Mouse (Mus musculus) midbrain, embryonic 16.5 days (tissue): ENCODE results near the gene Sel1l3. TPM values are rescaled to one million over a fixed set of nuclear protein-coding genes. Genes with fewer than 3 reads are reported as not detected.

Experiments used
- ATAC-seq: fragments of 200-750 bp; cut with Nextera tagmentation; 2 replicates; pipeline ENCODE4 v1.8.0; 2017; ENCODE audit warnings: moderate TSS enrichment
- H3K27ac ChIP-seq: fragments of 300-500 bp; sonication (generic); 2 replicates; pipeline ENCODE4 v1.5.1; 2014; ENCODE audit warnings: mild to moderate bottlenecking, low read length, mixed read lengths
- H3K27me3 ChIP-seq: fragments of 300-500 bp; sonication (generic); 2 replicates; pipeline ENCODE4 v1.6.1; 2014; ENCODE audit warnings: low read depth, low read length, mixed read lengths; ENCODE audit not compliant: control insufficient read depth, insufficient read depth
- H3K36me3 ChIP-seq: fragments of 300-500 bp; sonication (generic); 2 replicates; pipeline ENCODE4 v1.6.1; 2014; ENCODE audit warnings: mild to moderate bottlenecking, low read length, moderate library complexity, mixed read lengths; ENCODE audit not compliant: control insufficient read depth, insufficient read depth
- H3K4me1 ChIP-seq: fragments of 300-500 bp; sonication (generic); 2 replicates; pipeline ENCODE4 v1.6.1; 2014; ENCODE audit warnings: mild to moderate bottlenecking, low read length, mixed read lengths; ENCODE audit not compliant: control insufficient read depth, insufficient read depth
- H3K4me2 ChIP-seq: fragments of 300-500 bp; sonication (generic); 2 replicates; pipeline ENCODE4 v1.6.1; 2014; ENCODE audit warnings: mild to moderate bottlenecking, low read length, mixed read lengths
- H3K4me3 ChIP-seq: fragments of 300-500 bp; sonication (generic); 2 replicates; pipeline ENCODE4 v1.5.1; 2014; ENCODE audit warnings: low read depth, mild to moderate bottlenecking, low read length, moderate library complexity, mixed read lengths
- H3K9ac ChIP-seq: fragments of 300-500 bp; sonication (generic); 2 replicates; pipeline ENCODE4 v1.6.1; 2014; ENCODE audit warnings: low read depth, low read length, mixed read lengths
- H3K9me3 ChIP-seq: fragments of 300-500 bp; sonication (generic); replicated peaks from 2 replicates; pipeline ENCODE4 v1.6.1; 2014; ENCODE audit warnings: mild to moderate bottlenecking, low read length, mixed read lengths; ENCODE audit not compliant: control insufficient read depth, poor library complexity, severe bottlenecking
- WGBS: fragments of 180-500 bp; shearing (Covaris S2); extraction: QIAGEN DNeasy Blood & Tissue Kit; methylation state at CpG from one replicate; pipeline ENCODE4 v1.1.7; 2014; 5-methylcytosine and 5-hydroxymethylcytosine counted together
- polyA plus RNA-seq: library from polyadenylated mRNA; unstranded; fragments of >200 nt; fragmentation: Nextera tagmentation; extraction: Ambion mirVana; gene quantifications from 2 replicates; pipeline ENCODE4 v1.2.1, GENCODE M21; 2015

Sel1l3 gene
- polyA plus RNA-seq, 1 experiment from 2014 or later = 7.3 TPM

DNA sequence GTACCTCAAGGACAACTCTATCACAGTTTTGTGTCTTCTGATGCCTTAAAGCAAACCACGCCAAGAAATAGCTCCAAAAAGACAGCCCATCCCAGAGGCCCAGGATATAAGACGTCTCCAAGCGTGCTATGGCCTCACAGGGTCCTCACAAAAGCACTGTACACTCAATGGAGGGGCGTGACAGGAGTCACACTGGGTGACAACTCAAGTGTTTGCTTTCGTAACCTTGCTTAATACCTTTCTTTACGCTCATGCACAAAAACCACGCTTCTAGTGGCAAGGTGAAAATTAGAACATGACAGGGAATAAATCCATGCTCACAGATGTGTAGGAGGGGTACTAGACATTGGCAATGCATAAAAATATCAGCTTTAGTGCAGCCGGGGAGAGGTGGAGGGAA is 77.7 kb downstream of the Sel1l3 start:
- H3K9ac ChIP-seq = no peak overlapping the region
- 74% methylated on average over 8 of the region's 8 CpGs for WGBS
- H3K4me2 ChIP-seq = no peak overlapping the region
- no peak overlapping the region for H3K4me3 ChIP-seq
- H3K4me1 ChIP-seq = peaks cover 6% of the 10 kb centered on the region; the same call in 1 of the 2 replicates
- ATAC-seq = no peak
- no peaks in the 10 kb centered on the region for H3K27me3 ChIP-seq
- no peaks in the 10 kb centered on the region for H3K36me3 ChIP-seq
- H3K9me3 ChIP-seq = no peaks in the 10 kb centered on the region
- H3K27ac ChIP-seq = no peak overlapping the region

DNA sequence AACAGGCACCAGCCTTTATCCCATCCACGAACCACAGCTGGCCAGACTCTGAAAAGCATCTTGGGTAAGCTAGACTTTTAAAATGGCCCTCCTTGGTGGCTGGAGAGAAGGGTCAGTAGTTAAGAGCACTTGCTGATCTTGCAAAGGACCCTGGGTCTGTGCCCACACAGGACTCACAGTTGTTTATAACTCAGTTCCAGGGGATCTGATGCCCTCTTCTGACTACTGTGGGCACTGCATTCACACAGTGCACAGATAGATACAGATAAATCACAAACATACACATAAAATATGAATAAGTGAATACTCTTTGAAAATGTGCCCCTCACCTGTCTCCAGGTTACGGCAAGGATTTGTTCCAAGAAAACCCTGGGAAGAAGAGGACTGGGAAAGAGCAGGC is 79.7 kb downstream of the Sel1l3 start:
- Histone ChIP-seq H3K4me1 (no peaks in the 10 kb centered on the region), H3K27ac (no peak overlapping the region), H3K4me3 (no peak overlapping the region), H3K27me3 (no peaks in the 10 kb centered on the region), H3K4me2 (no peak overlapping the region), H3K9ac (no peak overlapping the region), H3K9me3 (no peaks in the 10 kb centered on the region), H3K36me3 (no peaks in the 10 kb centered on the region)
- WGBS = 90% methylated on average over 2 of the region's 2 CpGs
- ATAC-seq = no peak

DNA sequence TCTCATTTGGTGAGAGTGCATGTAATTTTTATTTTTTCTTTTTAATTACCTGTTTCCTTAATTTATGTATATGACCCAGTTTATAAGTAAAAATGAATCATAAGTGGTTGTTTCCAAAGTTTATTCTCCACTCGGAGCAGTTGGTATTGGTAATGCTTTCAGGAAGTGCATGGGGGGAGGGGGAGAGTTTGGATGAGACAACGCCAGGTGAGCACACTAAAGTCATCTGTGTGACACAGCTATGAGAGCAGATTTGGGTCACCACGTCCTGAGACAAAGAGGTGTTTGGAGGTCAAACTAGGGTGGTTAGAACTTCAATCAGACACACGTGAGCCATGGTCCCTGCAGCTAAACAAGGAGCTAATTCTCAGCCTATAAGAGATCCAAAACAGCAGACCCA is 89.0 kb downstream of the Sel1l3 start:
- Histone ChIP-seq H3K9ac (no peak overlapping the region), H3K27me3 (no peaks in the 10 kb centered on the region), H3K4me1 (peaks cover 15% of the 10 kb centered on the region), H3K9me3 (no peaks in the 10 kb centered on the region), H3K4me3 (no peak overlapping the region), H3K4me2 (no peak overlapping the region), H3K36me3 (peaks cover 7% of the 10 kb centered on the region; the same call in 1 of the 2 replicates), H3K27ac (no peak overlapping the region)
- ATAC-seq = no peak
- WGBS = 75% methylated on average over 4 of the region's 4 CpGs

DNA sequence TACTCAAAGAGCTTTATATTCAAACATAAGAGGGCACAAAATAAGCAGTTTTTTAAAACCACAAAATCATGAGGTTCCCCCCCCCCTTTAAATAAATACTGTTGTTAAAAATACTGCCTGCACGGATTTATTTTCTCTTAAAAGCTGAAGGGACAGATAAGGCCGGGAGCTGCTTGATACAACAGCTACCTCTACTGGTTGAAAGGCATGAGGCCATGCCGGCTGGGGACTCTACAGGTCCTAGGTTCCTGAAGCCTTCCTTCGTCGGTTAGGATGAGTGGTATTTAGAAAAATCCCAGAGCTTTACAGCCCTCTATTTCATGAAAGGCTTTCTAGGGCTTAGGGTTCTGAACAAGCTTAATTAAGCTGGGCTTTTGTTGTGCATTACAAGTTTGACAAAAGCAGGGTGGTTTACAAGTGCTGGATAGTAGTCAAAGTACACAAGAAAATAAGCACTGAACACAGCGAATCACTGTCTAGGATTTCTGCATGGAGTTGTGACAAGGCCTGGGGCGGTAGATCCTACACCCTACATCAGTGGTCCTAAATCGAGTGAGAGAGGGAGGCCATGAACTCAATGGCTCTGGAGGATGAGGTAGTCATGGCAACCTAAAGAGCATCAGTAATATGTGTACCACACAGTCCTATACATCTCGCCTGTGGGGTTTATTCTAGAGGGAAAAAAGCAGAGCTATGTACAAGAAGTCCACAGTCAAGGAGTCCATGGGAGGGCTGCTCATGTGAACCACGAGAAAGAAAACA is 90.0 kb downstream of the Sel1l3 start:
- Histone ChIP-seq H3K27ac (no peak overlapping the region), H3K9ac (no peak overlapping the region), H3K9me3 (no peaks in the 10 kb centered on the region), H3K36me3 (peaks cover 7% of the 10 kb centered on the region; the same call in 1 of the 2 replicates), H3K4me2 (no peak overlapping the region), H3K27me3 (no peaks in the 10 kb centered on the region), H3K4me1 (peaks cover 15% of the 10 kb centered on the region), H3K4me3 (no peak overlapping the region)
- peak; percentile 89 for ATAC-seq
- 19% methylated on average over 10 of the region's 10 CpGs for WGBS

DNA sequence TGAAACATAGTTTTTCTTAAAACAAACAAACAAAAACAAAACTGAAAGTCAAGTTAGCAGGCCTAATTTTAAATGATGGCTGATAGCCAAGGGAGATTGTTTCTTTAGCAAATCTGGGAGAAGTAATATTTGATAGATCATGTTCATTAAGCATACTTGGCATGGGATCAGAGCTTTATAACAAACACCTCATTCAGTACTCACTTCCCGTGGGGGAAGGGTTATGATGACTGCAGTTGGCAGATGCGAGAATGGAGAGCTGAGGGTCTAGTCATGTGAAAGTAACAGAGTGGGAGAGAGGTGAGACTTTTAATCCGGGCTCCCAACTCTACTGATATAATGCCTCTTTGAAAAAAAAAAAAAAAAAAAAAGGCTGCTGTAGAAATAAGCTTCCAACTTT is 94.0 kb downstream of the Sel1l3 start:
- peaks cover 15% of the 10 kb centered on the region for H3K4me1 ChIP-seq
- no peak for ATAC-seq
- H3K4me2 ChIP-seq = no peak overlapping the region
- no peaks in the 10 kb centered on the region for H3K9me3 ChIP-seq
- peaks cover 9% of the 10 kb centered on the region; the same call in 1 of the 2 replicates for H3K36me3 ChIP-seq
- H3K27me3 ChIP-seq = no peaks in the 10 kb centered on the region
- H3K4me3 ChIP-seq = no peak overlapping the region
- 57% methylated on average over 3 of the region's 3 CpGs for WGBS
- H3K9ac ChIP-seq = no peak overlapping the region
- H3K27ac ChIP-seq = no peak overlapping the region

DNA sequence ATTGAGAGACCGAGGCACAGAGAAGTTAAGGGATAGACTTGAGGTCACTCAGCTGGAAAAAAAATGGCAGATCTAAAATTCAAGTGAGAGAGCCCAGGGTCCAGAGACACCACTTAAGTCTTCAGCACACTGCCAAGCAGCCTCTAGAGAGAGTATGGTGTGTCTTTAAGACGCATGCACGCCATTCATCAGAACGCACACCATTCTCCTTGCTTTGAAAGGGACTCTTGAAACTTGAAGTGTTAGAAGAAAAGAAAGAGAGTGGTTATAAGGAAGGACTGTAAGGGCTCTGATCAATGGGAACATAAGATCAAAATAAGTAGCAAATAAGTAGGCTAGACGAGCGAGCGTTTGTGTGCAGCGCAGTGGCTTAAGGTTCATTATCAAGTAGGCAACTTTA is 95.5 kb downstream of the Sel1l3 start:
- no peaks in the 10 kb centered on the region for H3K27me3 ChIP-seq
- peaks cover 9% of the 10 kb centered on the region for H3K4me1 ChIP-seq
- no peak overlapping the region for H3K27ac ChIP-seq
- H3K4me3 ChIP-seq = no peak overlapping the region
- 79% methylated on average over 8 of the region's 8 CpGs for WGBS
- no peaks in the 10 kb centered on the region for H3K9me3 ChIP-seq
- no peak overlapping the region for H3K9ac ChIP-seq
- peaks cover 9% of the 10 kb centered on the region; the same call in 1 of the 2 replicates for H3K36me3 ChIP-seq
- ATAC-seq = no peak
- no peak overlapping the region for H3K4me2 ChIP-seq

DNA sequence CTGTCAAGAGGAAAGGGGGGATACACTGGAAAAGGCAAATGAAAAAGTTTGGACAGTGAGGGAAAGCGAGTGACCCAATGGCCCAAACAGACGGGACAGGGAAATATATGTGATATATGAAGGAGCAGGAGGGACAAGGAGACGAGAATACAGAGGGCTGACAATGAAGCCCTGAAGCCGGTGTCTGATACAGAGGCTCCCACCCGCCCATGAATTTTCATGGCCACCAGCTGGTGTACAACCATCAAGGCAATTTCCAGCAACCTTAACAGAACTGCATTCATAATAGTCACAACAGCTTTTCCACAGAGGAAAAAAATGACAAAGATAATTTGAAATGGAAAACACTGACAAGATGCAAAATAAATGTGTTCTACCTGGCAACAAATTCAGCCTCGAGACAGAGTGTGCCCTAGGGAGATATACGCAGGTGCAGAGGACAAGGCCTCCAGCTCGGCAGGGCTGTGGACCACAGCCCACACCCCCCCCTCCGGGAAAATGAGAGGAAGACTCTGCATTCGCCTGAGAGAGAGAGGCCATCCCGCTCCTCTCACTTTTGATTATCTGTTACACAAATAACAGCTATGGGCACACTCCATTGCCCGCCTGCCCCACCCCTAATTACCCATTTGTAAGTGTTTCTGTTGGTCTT is 99.0 kb downstream of the Sel1l3 start:
- peak; percentile 63 for ATAC-seq
- 60% methylated on average over 12 of the region's 12 CpGs for WGBS
- H3K36me3 ChIP-seq = peaks cover 2% of the 10 kb centered on the region; the same call in 1 of the 2 replicates
- H3K4me3 ChIP-seq = no peak overlapping the region
- H3K4me1 ChIP-seq = peaks cover 10% of the 10 kb centered on the region; the same call in 1 of the 2 replicates
- no peaks in the 10 kb centered on the region for H3K9me3 ChIP-seq
- H3K4me2 ChIP-seq = no peak overlapping the region
- H3K27ac ChIP-seq = no peak overlapping the region
- H3K9ac ChIP-seq = no peak overlapping the region
- no peaks in the 10 kb centered on the region for H3K27me3 ChIP-seq

DNA sequence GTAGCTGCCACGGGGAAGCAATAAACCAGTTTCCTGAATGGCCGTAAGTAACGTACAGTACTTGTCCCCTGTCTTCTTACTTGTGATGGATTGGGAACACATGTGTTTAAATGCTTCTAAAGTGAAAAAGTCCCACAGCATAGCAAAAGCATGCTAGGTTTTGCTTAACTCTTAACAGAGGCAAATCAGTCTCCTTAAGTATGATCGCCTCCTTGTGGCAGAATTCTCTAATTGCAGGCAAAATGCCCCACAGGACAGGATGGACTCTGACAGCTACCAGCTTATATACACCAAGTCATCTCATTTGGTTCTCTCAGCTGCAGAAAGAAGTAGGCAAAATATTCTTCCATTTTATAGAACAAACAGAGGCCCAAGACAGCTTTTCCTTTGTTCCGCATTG is 100.8 kb downstream of the Sel1l3 start:
- 93% methylated on average over 5 of the region's 5 CpGs for WGBS
- Histone ChIP-seq H3K4me3 (no peak overlapping the region), H3K27me3 (no peaks in the 10 kb centered on the region), H3K4me1 (peaks cover 10% of the 10 kb centered on the region; the same call in 1 of the 2 replicates), H3K9ac (no peak overlapping the region), H3K36me3 (peaks cover 2% of the 10 kb centered on the region; the same call in 1 of the 2 replicates), H3K4me2 (no peak overlapping the region), H3K9me3 (no peaks in the 10 kb centered on the region), H3K27ac (no peak overlapping the region)
- no peak for ATAC-seq

DNA sequence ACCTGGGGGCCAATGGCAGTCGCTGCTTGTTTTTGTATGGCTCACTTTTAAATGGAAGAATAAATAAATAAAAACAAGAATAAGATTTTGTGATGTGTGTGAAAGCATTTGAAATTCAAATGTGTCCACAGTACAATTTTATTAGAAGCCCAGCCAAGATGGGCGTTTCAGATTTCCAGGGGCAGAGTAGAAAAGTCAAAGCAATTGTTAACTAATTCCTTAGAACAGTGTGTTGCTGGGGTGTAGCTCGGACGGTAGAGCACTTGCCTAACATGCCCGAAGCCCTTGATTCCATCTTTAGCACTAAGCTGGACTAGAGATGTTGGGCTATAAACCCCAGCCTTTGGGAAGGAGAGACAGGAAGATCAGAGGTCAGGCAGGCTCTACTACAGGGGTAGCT is 102.7 kb downstream of the Sel1l3 start:
- no peak overlapping the region for H3K27ac ChIP-seq
- no peaks in the 10 kb centered on the region for H3K36me3 ChIP-seq
- 0 out of 2 replicates have a peak, but pooled peaks have one; percentile 36 for ATAC-seq
- no peaks in the 10 kb centered on the region for H3K9me3 ChIP-seq
- 51% methylated on average over 5 of the region's 5 CpGs for WGBS
- H3K4me2 ChIP-seq = no peak overlapping the region
- no peak overlapping the region for H3K9ac ChIP-seq
- peaks cover 10% of the 10 kb centered on the region; the same call in 1 of the 2 replicates for H3K4me1 ChIP-seq
- H3K4me3 ChIP-seq = no peak overlapping the region
- H3K27me3 ChIP-seq = no peaks in the 10 kb centered on the region
